Mouse (Mus musculus) gonadal fat pad, adult 2 months (tissue): Measurements from ENCODE around the gene Wif1. TPM values are rescaled to one million over a fixed set of nuclear protein-coding genes. Genes with fewer than 3 reads are reported as not detected.

ENCODE experiments used
- DNase-seq: peaks from one replicate; pipeline ENCODE4 v3.0.0-alpha.2; 2012; ENCODE audit warnings: low read depth
- polyA plus RNA-seq: library from polyadenylated mRNA; depleted of rRNA; stranded (reverse); fragments of >200 nt; gene quantifications from 2 replicates; pipeline ENCODE4 v1.2.3, GENCODE M21; 2012; rRNA removed

Wif1 gene
- polyA plus RNA-seq, 1 experiment: 1.6 TPM

DNA sequence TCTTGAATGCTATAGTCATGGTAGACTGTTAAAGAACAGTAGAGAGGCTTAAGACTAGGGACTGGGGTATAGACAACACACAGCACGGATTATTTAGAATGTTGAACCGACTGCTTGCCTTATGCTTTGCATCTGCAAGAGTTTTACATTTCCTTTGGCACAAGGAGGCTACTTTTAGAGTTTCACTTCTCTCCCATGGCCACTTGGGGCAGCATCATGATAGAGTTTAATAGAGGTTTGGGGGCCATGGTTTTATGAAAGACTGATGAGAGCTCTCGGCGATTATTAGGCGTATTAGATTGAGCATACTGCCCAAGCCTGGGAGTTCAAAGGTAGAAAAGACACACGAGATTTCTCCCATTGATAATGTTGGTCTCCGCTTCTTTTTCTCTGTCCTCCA lies 37.0 kb downstream of the Wif1 start:
- no peak for DNase-seq

DNA sequence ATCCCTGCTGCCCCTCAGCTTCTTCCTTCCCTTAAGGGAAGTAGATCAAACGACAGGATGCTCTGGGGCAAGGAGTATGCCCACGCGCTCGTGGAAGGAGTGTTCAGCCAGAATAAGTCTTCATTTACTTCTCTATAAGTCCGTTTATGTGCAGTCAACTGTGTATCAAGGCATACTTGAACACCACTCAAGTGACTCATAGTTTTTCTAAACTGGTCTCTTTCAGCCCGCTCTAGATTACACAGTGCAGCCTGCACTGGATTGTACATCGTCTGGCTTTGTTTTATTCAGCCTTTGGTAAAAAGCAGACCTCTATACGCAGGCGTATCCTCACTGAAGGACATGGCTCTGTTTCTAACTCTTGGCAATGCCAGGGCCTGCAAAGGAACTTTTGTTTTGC lies 46.7 kb downstream of the Wif1 start:
- DNase-seq: no peak

DNA sequence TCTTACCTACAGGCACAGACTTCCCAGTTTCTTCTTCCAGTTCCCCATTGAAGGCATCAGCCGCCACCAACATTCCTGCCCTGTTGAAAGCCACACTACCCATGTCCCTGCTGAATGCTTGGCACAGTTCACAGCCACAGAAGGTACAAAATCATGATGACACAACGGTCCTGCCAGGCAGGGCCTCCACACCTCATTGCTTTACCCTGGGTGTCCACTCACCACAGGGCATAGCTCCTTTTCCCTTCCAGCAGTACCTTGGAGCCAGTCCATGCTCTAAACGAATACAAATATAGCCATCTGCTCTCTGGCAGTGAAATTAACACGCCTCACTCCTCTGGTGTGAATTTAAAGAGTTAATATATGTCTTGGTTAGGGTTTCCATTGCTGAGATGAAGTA lies 49.1 kb downstream of the Wif1 start:
- DNase-seq: no peak

DNA sequence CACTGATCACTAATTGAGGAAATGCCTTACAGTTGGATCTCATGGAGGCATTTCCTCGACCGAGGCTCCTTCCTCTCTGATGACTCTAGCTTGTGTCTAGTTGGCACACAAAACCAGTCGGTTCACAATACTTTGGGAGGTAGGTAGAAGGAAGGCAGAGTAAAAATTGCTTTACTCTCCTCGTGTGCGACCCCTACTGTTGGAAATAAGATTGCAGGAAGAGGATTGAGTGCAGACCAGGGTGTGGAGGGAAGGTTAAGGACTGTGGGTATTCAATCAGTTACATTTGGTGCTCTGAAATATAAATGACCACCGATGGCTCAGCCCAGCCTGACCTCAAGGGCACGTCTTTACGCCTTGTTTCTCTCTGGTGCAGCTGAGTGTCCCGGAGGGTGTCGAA lies 49.8 kb downstream of the Wif1 start:
- no peak for DNase-seq

DNA sequence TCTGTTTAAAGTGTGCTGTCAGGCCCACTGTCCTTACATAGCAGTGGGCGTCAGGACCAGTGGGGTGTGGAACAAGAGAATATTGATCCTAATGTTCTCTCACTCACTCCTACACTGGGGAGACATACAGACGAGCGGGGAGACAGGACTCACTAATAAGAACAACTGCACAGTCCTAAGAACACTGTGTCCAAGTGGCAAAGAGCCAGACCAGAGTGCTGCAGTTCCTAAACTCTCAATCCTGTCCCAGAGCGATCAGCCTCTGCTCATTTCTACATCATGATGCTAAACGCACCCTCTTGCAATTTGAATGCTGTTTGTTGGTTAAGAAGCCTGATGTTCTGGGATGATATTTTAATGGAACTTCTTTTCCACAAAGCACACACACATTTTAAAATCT lies 54.9 kb downstream of the Wif1 start:
- no peak for DNase-seq

DNA sequence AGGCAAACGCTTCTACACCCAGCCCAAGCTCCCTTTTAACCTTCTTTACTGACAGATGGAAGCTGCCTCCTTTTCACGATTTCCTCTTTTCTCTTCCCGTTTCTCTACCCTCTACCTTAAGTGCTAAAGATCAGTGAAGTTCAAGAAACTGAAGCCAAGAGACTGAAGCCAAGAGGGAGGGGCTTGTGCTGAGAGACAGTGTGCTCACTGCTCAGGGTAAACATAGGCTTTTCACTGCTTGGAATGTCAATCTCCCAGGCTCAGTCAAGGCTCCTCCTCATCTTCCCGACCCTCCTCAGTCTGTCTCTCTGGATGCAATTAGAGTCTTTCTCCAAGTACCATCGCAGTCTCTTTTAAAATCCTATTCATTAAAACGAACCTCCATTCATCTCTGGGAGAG lies 55.6 kb downstream of the Wif1 start:
- DNase-seq: no peak

GRCm38 (mm10) chr10:121090006-121090405 lies 56.2 kb downstream of the Wif1 start:
- DNase-seq: no peak

DNA sequence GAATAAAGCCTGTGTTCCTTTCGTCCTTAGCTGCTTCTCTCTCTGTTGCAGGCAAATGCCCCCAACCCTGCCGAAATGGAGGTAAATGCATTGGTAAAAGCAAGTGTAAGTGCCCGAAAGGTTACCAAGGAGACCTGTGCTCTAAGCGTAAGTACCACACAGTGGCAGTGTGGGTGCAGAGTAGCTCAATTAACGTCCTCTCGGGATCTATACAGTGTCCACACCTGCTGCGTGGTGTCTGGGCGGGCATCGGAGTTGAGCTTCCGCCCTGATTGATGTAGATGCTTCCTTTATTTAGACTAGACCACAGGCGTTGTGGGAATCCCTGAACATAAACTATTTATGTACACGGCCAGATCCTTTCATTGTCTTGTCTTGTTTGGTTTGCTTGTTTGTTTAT lies 62.2 kb downstream of the Wif1 start:
- DNase-seq: no peak

DNA sequence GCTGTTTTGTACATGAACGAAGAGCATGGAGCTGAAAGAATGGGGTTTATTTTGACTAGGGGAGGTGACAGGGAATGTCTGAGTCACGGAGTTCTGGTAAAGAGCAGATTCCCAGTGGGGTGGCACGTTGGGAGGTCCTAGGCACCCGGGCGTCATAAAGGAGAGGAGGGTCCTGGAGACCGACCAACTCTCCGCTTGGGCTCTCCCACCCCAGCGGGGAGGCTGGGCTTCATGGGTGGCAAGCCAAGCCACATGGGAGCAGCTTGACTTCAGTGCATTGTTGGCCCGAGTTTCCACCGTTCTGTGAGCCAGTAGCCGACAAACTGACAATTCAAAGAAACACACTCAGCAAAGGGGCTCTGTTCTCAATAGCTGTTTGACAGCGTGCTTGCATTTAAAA lies 64.5 kb downstream of the Wif1 start:
- no peak for DNase-seq

DNA sequence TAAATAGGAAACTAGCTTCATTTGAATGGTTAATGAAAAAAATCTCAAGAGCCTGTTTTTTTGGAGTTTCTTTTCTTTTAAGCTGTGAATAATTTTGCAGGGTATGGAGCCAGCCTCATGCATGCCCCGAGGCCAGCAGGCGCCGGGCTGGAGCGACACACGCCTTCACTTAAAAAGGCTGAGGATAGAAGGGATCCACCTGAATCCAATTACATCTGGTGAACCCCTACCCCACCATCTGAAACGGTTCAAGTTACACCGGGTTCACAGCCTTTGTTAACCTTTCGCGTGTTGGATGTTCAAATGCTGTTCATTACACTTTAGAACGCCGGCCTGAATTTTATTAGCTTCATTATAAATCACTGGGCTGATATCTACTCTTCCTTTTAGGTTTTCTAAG lies 65.9 kb downstream of the Wif1 start:
- DNase-seq: no peak

GRCm38 (mm10) chr10:121116115-121116514 lies 82.4 kb downstream of the Wif1 start:
- DNase-seq: no peak

GRCm38 (mm10) chr10:121116636-121117035 lies 82.9 kb downstream of the Wif1 start:
- no peak for DNase-seq

- DNase-seq: no peak
These were observed 87.0 kb downstream of the Wif1 start for GRCm38 (mm10) chr10:121120751-121121150.

GRCm38 (mm10) chr10:121124481-121124880 lies 90.7 kb downstream of the Wif1 start:
- no peak for DNase-seq

- DNase-seq: no peak
These were observed 95.5 kb downstream of the Wif1 start for GRCm38 (mm10) chr10:121129000-121129925.

Other genes with a start within 250 kb of the Wif1 start
- 42.6 and 44.8 TPM in 2 replicates for gene Msrb3, start 134.9 kb upstream of the Wif1 start, polyA plus RNA-seq
- gene Lemd3, start 54.6 kb upstream of the Wif1 start, polyA plus RNA-seq: 4.5 and 6.6 TPM in 2 replicates